Mouse (Mus musculus) MEL (cell line): ENCODE measurements around the gene Rpl7a. TPM values are rescaled to one million over a fixed set of nuclear protein-coding genes. Genes with fewer than 3 reads are reported as not detected.

Experiments used
- DNase-seq: peaks from one replicate; pipeline ENCODE4 v3.0.0; 2011; ENCODE audit warnings: low read depth, low spot score
- H3K27ac ChIP-seq: 2 replicates; pipeline ENCODE4 v1.5.1; 2012; ENCODE audit warnings: low read depth, mild to moderate bottlenecking, control low read depth, low read length, moderate library complexity; ENCODE audit not compliant: control insufficient read depth
- H3K27me3 ChIP-seq, 2 experiments: fragments of 150-350 bp in 1 of 2; sonication (generic) in 1 of 2; 2 replicates each; pipeline ENCODE4 v1.6.1; 2012; ENCODE audit warnings: low read length in 2 of 2, mild to moderate bottlenecking in 2 of 2, improper control_type of control experiment in 1 of 2, moderate library complexity in 1 of 2; ENCODE audit not compliant: insufficient read depth in 2 of 2, control insufficient read depth in 1 of 2
- H3K36me3 ChIP-seq, 2 experiments: 2 replicates each; pipeline ENCODE4 v1.6.1; 2012 to 2014; ENCODE audit warnings: low read length in 2 of 2, improper control_type of control experiment in 1 of 2, inconsistent platforms in 1 of 2, mild to moderate bottlenecking in 1 of 2; ENCODE audit not compliant: insufficient read depth in 2 of 2, control insufficient read depth in 1 of 2
- H3K4me1 ChIP-seq, 2 experiments: fragments of 150-350 bp in 1 of 2; sonication (generic) in 1 of 2; 2 replicates each; pipeline ENCODE4 v1.6.1; 2012; ENCODE audit warnings: low read length in 2 of 2, improper control_type of control experiment in 1 of 2, mild to moderate bottlenecking in 1 of 2; ENCODE audit not compliant: insufficient read depth in 2 of 2, control insufficient read depth in 1 of 2
- H3K4me3 ChIP-seq, 2 experiments: fragments of 150-350 bp in 1 of 2; sonication (generic) in 1 of 2; 2 replicates each; pipeline ENCODE4 v1.5.1; 2012; ENCODE audit warnings: low read depth in 2 of 2, low read length in 2 of 2, mild to moderate bottlenecking in 2 of 2, moderate library complexity in 2 of 2, control low read depth in 1 of 2, improper control_type of control experiment in 1 of 2; ENCODE audit not compliant: control insufficient read depth in 1 of 2, insufficient read depth in 1 of 2
- H3K79me2 ChIP-seq: 2 replicates; pipeline ENCODE4 v1.6.1; 2012; ENCODE audit warnings: mild to moderate bottlenecking, low read length, moderate library complexity; ENCODE audit not compliant: control insufficient read depth, poor library complexity, insufficient read depth
- H3K9ac ChIP-seq: 2 replicates; pipeline ENCODE4 v1.6.1; 2012; ENCODE audit warnings: low read depth, mild to moderate bottlenecking, control low read depth, low read length, moderate library complexity; ENCODE audit not compliant: control insufficient read depth, poor library complexity, severe bottlenecking
- H3K9me3 ChIP-seq: fragments of 150-350 bp; sonication (generic); replicated peaks from 2 replicates; pipeline ENCODE4 v1.6.1; 2012; ENCODE audit warnings: mild to moderate bottlenecking, low read length, improper control_type of control experiment, moderate library complexity; ENCODE audit not compliant: insufficient read depth
- BHLHE40 ChIP-seq: IDR thresholded peaks from 2 replicates; pipeline ENCODE4 v1.6.1; 2012; ENCODE audit warnings: low read depth, mild to moderate bottlenecking, inconsistent platforms, low read length, improper control_type of control experiment, borderline replicate concordance
- CHD1 ChIP-seq: IDR thresholded peaks from 2 replicates; pipeline ENCODE4 v1.6.1; 2012; ENCODE audit warnings: low read depth, mild to moderate bottlenecking, inconsistent platforms, low read length, improper control_type of control experiment
- CHD2 ChIP-seq: IDR thresholded peaks from 2 replicates; pipeline ENCODE4 v1.6.1; 2011; ENCODE audit warnings: low read length, improper control_type of control experiment
- CTCF ChIP-seq, 3 experiments: IDR thresholded peaks in 2 of 3; conservative IDR thresholded peaks in 1 of 3; 2 replicates each; pipeline ENCODE4 v1.5.1; 2011 to 2012; ENCODE audit warnings: low read length in 3 of 3, low read depth in 2 of 3, mild to moderate bottlenecking in 2 of 3, improper control_type of control experiment in 1 of 3, inconsistent platforms in 1 of 3, mixed read lengths in 1 of 3, moderate library complexity in 1 of 3; ENCODE audit not compliant: control insufficient read depth in 1 of 3, insufficient read depth in 1 of 3, poor library complexity in 1 of 3, severe bottlenecking in 1 of 3
- E2F4 ChIP-seq: IDR thresholded peaks from 2 replicates; pipeline ENCODE4 v1.6.1; 2011; ENCODE audit warnings: low read depth, low read length, improper control_type of control experiment, borderline replicate concordance
- GATA1 ChIP-seq: IDR thresholded peaks from 2 replicates; pipeline ENCODE4 v1.6.1; 2011; ENCODE audit warnings: low read depth, low read length, improper control_type of control experiment
- MEF2A ChIP-seq: IDR thresholded peaks from 2 replicates; pipeline ENCODE4 v1.6.1; 2014; ENCODE audit warnings: low read depth, mild to moderate bottlenecking, inconsistent platforms, low read length, improper control_type of control experiment; ENCODE audit not compliant: poor library complexity, insufficient replicate concordance, severe bottlenecking; ENCODE audit errors: extremely low read depth
- MYB ChIP-seq: IDR thresholded peaks from 2 replicates; pipeline ENCODE4 v1.6.1; 2011; ENCODE audit warnings: mild to moderate bottlenecking, low read depth, low read length, improper control_type of control experiment
- MYC ChIP-seq: IDR thresholded peaks from 2 replicates; pipeline ENCODE4 v1.6.1; 2011; ENCODE audit warnings: low read depth, mild to moderate bottlenecking, low read length, improper control_type of control experiment, moderate library complexity
- POLR2A ChIP-seq, 2 experiments: IDR thresholded peaks; 2 replicates each; pipeline ENCODE4 v1.6.1; 2011 to 2012; ENCODE audit warnings: low read length in 2 of 2, mild to moderate bottlenecking in 2 of 2, control low read depth in 1 of 2, improper control_type of control experiment in 1 of 2, low read depth in 1 of 2, moderate library complexity in 1 of 2; ENCODE audit not compliant: control insufficient read depth in 1 of 2, insufficient read depth in 1 of 2, poor library complexity in 1 of 2
- POLR2AphosphoS5 ChIP-seq: IDR thresholded peaks from 2 replicates; pipeline ENCODE4 v1.6.1; 2012; ENCODE audit warnings: low read depth, borderline replicate concordance, mild to moderate bottlenecking, inconsistent platforms, low read length, moderate library complexity, mixed read lengths
- USF2 ChIP-seq, 2 experiments: IDR thresholded peaks; 2 replicates each; pipeline ENCODE4 v1.6.1; 2011 to 2012; ENCODE audit warnings: improper control_type of control experiment in 2 of 2, low read length in 2 of 2, borderline replicate concordance in 1 of 2, inconsistent platforms in 1 of 2, low read depth in 1 of 2, mild to moderate bottlenecking in 1 of 2; ENCODE audit not compliant: insufficient read depth in 1 of 2
- ZC3H11A ChIP-seq: IDR thresholded peaks from 2 replicates; pipeline ENCODE4 v1.6.1; 2012; ENCODE audit warnings: low read depth, mild to moderate bottlenecking, inconsistent platforms, low read length, improper control_type of control experiment
- ZKSCAN1 ChIP-seq: IDR thresholded peaks from 2 replicates; pipeline ENCODE4 v1.6.1; 2012; ENCODE audit warnings: low read depth, mild to moderate bottlenecking, inconsistent platforms, low read length, improper control_type of control experiment, moderate library complexity
- ZMIZ1 ChIP-seq: IDR thresholded peaks from 2 replicates; pipeline ENCODE4 v1.6.1; 2012; ENCODE audit warnings: low read depth, mild to moderate bottlenecking, inconsistent platforms, low read length, improper control_type of control experiment, moderate library complexity
- ZNF384 ChIP-seq: IDR thresholded peaks from 2 replicates; pipeline ENCODE4 v1.6.1; 2012; ENCODE audit warnings: low read depth, mild to moderate bottlenecking, inconsistent platforms, low read length, improper control_type of control experiment
- polyA plus RNA-seq, 2 experiments: library from polyadenylated mRNA; stranded (reverse) in 1 of 2; unstranded in 1 of 2; fragments of >175 nt in 1 of 2; fragments of >200 nt in 1 of 2; gene quantifications; 2 replicates each; pipeline versions ENCODE4 v1.2.1 to v1.2.4; 2012; ENCODE audit warnings: low replicate concordance in 2 of 2, low read depth in 1 of 2; ENCODE audit not compliant: insufficient read length in 2 of 2, insufficient read depth in 1 of 2, missing spikeins in 1 of 2
- total RNA-seq: library from RNA; depleted of rRNA; stranded (reverse); fragments of 300-350 nt; gene quantifications from 2 replicates; pipeline ENCODE4 v1.2.3, GENCODE M21; 2012

The Rpl7a gene
- total and polyA plus RNA-seq, 3 experiments: 1,526 to 3,335 TPM; not detected in 1

DNA sequence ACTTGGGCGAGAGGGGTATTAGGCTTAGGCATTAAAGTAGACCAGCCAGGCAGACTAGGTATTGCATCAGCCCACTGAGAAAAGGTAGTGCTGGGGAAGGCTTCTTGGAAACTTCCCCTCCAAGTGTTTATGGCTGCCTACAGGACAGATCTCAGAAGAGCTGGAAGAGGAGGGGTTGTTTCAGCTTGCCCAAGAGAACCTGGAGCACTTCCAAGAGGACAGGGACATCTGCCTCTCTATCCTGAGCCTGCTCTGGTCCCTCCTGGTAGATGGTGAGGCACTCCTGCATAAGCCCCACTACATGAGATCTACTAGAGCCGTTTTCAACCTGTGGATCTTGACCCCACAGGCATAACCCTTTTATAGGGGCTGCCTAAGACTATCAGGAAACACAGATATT, 39.8 kb downstream of the Rpl7a start:
- Histone ChIP-seq H3K4me1 (no peaks in the 10 kb centered on the region), H3K36me3 (peaks cover 0 to 7% of the 10 kb centered on the region in 2 experiments; a peak in 2 of 4 replicates), H3K79me2 (no peaks in the 10 kb centered on the region), H3K4me3 (no peak overlapping the region)
- no peak for TF ChIP-seq CHD2
- TF ChIP-seq ZC3H11A: no peak
- TF ChIP-seq POLR2A (IDR thresholded peaks at IDR 0.05; ENCODE audit: control insufficient read depth in 1 of 2, insufficient read depth in 1 of 2, low read depth in 1 of 2, low read length in 2 of 2, poor library complexity in 1 of 2): no peak
- TF ChIP-seq, all 39 proteins: peak for 0
- DNase-seq: no peak
- Histone ChIP-seq H3K27me3 (no peaks in the 10 kb centered on the region), H3K9me3 (no peaks in the 10 kb centered on the region), H3K27ac (no peak overlapping the region), H3K9ac (no peak overlapping the region)

DNA sequence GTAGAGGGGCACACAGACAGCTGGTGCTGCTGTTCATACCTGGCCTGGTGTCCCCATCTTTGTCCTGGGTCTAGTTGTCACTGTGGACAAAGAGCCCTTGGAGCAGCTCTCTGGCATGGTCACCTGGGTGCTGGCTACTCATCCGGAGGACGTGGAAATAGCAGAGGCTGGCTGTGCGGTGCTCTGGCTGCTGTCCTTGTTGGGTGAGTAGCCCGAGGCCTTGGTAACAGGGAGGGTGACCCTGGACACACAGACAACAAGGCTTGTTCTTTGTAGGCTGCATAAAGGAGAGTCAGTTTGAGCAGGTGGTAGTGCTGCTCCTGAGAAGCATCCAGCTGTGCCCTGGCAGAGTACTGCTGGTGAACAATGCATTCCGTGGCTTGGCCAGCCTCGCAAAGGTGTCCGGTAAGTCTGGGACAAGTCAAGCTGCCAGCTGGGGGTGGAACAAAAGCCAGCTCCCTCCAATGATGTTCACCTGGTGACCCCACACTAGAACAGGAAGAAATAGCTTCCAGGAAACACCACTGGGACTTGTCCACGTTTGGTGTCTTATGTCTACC, 40.9 kb downstream of the Rpl7a start:
- Histone ChIP-seq H3K79me2 (no peaks in the 10 kb centered on the region), H3K9ac (no peak overlapping the region), H3K9me3 (no peaks in the 10 kb centered on the region), H3K27ac (no peak overlapping the region), H3K36me3 (peaks cover 0 to 9% of the 10 kb centered on the region in 2 experiments; a peak in 2 of 4 replicates), H3K4me3 (no peak overlapping the region)
- TF ChIP-seq MEF2A (no peak), POLR2AphosphoS5 (no peak)
- TF ChIP-seq, all 39 proteins: peak for 0
- H3K4me1 ChIP-seq: no peaks in the 10 kb centered on the region
- no peaks in the 10 kb centered on the region for H3K27me3 ChIP-seq
- DNase-seq: no peak

DNA sequence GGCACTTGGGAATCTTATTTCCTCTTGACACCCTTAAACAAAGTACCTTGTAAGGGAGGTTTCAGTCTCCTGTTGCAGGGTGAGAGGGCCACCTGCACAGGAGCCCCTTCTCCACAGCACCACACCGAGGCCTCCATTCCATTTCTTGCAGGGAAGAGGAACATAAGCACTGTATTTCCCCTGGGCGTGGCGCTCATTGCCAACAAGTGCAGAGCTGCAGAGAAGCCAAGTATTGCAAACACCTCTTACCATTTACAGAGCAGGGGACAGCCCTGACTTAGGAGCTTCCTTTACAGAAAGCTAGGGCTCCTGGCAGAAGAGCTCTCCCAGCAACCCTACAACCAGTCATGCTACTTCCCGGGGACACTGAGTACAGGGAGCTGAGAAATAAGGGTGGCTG, 41.6 kb downstream of the Rpl7a start:
- Histone ChIP-seq H3K27ac (no peak overlapping the region), H3K4me3 (no peak overlapping the region), H3K9ac (no peak overlapping the region), H3K27me3 (no peaks in the 10 kb centered on the region), H3K36me3 (peaks cover 0 to 12% of the 10 kb centered on the region in 2 experiments; a peak in 2 of 4 replicates), H3K9me3 (no peaks in the 10 kb centered on the region), H3K4me1 (no peaks in the 10 kb centered on the region), H3K79me2 (no peaks in the 10 kb centered on the region)
- DNase-seq: no peak
- TF ChIP-seq ZKSCAN1: no peak
- no peak for TF ChIP-seq USF2 (IDR thresholded peaks at IDR 0.05; ENCODE audit: borderline replicate concordance in 1 of 2, insufficient read depth in 1 of 2, low read depth in 1 of 2, low read length in 2 of 2)
- no peak for TF ChIP-seq ZMIZ1
- TF ChIP-seq MYC: no peak
- TF ChIP-seq CHD1: no peak
- no peak for TF ChIP-seq BHLHE40
- no peak for TF ChIP-seq ZNF384
- no peak for TF ChIP-seq CTCF (IDR thresholded peaks at IDR 0.05 in 2 of 3, conservative IDR thresholded peaks at IDR 0.05 in 1 of 3; ENCODE audit: control insufficient read depth in 1 of 3, insufficient read depth in 1 of 3, low read depth in 2 of 3, low read length in 3 of 3, poor library complexity in 1 of 3, severe bottlenecking in 1 of 3)
- no peak for TF ChIP-seq E2F4
- TF ChIP-seq GATA1: no peak
- TF ChIP-seq MEF2A: no peak
- TF ChIP-seq MYB: no peak
